Comparison of ENCODE assay signal across 24 mouse cellular contexts in genomic region chr11:8583137-8583536, GRCm38 (mm10).
DNase-seq lines count a peak whose midpoint lies in the region; ATAC-seq and TF ChIP-seq lines count a peak whose summit lies in the region.
"Had no signal": no experiment of that assay in that cellular context is flagged by ENCODE, and none has a peak within 500 bp of the region (broad histone marks: within the 10 kb centered on the region; RNA-seq: fewer than 3 reads in every experiment).

No protein-coding gene starts in this region.

- H3K9me3 ChIP-seq in embryonic facial prominence, embryonic 15.5 days (replicated peaks): no peaks in the 10 kb centered on the region
- H3K9me3 ChIP-seq in embryonic facial prominence, embryonic 10.5 days: no peaks in the 10 kb centered on the region
- H3K9me3 ChIP-seq in intestine, postnatal 0 days (ENCODE audit: control insufficient read depth): no peaks in the 10 kb centered on the region
- H3K9me3 ChIP-seq in stomach, postnatal 0 days (ENCODE audit: control insufficient read depth, low read length): no peaks in the 10 kb centered on the region
- H3K9me3 ChIP-seq: forebrain, embryonic 13.5 days; heart, embryonic 10.5 days; heart, embryonic 15.5 days; hindbrain, embryonic 12.5 days; liver, embryonic 13.5 days; midbrain, embryonic 15.5 days had no signal

- H3K27me3 ChIP-seq in embryonic facial prominence, embryonic 15.5 days: no peaks in the 10 kb centered on the region
- H3K27me3 ChIP-seq in embryonic facial prominence, embryonic 10.5 days (replicated peaks; ENCODE audit: low read depth, poor library complexity, severe bottlenecking): no peaks in the 10 kb centered on the region
- no peaks in the 10 kb centered on the region for H3K27me3 ChIP-seq in intestine, postnatal 0 days (replicated peaks; ENCODE audit: control insufficient read depth, insufficient read depth, low read length)
- no peaks in the 10 kb centered on the region for H3K27me3 ChIP-seq in stomach, postnatal 0 days (ENCODE audit: control insufficient read depth, insufficient read depth, low read length)
- H3K27me3 ChIP-seq: CH12.LX; forebrain, embryonic 13.5 days; heart, embryonic 15.5 days; hindbrain, embryonic 12.5 days; liver, embryonic 13.5 days; midbrain, embryonic 15.5 days had no signal

- peak; percentile 42 for TF ChIP-seq CTCF in intestine, postnatal 0 days (IDR thresholded peaks at IDR 0.05; ENCODE audit: low read depth)
- TF ChIP-seq CTCF in stomach, postnatal 0 days (IDR thresholded peaks at IDR 0.05; ENCODE audit: low read depth): no peak; the same call in 1 of the 2 replicates

- no peak for DNase-seq in embryonic facial prominence, embryonic 10.5 days (ENCODE audit: low spot score)
- DNase-seq in kidney, postnatal 36 days: peak; percentile 39 to 41
- DNase-seq in kidney, adult 11 months: no peak
- no peak for DNase-seq in stomach, postnatal 0 days (ENCODE audit: low spot score)
- DNase-seq in lung, postnatal 14 days: no peak
- DNase-seq in right cerebral cortex, postnatal 36 days (ENCODE audit: low spot score in 2 of 2): no peak
- DNase-seq: adrenal gland, postnatal 14 days; cerebellum, adult 11 months; cerebellum, adult 9-10 months; gastrocnemius, postnatal 14 days; kidney, postnatal 25 days; liver, embryonic 13.5 days; thymus, adult 2 months; thymus, postnatal 4 days had no signal

- no peaks in the 10 kb centered on the region; the same call in 1 of the 2 replicates for H3K36me3 ChIP-seq in embryonic facial prominence, embryonic 15.5 days
- H3K36me3 ChIP-seq in embryonic facial prominence, embryonic 10.5 days (replicated peaks): peaks cover 29% of the 10 kb centered on the region
- no peaks in the 10 kb centered on the region; the same call in 1 of the 2 replicates for H3K36me3 ChIP-seq in intestine, postnatal 0 days (ENCODE audit: control insufficient read depth, insufficient read depth)
- no peaks in the 10 kb centered on the region for H3K36me3 ChIP-seq in stomach, postnatal 0 days (ENCODE audit: control insufficient read depth, insufficient read depth, low read length)
- H3K36me3 ChIP-seq: heart, embryonic 10.5 days; heart, embryonic 15.5 days; hindbrain, embryonic 12.5 days; liver, embryonic 13.5 days; midbrain, embryonic 15.5 days had no signal

- H3K4me3 ChIP-seq in embryonic facial prominence, embryonic 15.5 days (replicated peaks): no peak overlapping the region
- H3K4me3 ChIP-seq in embryonic facial prominence, embryonic 10.5 days: no peak overlapping the region
- H3K4me3 ChIP-seq in intestine, postnatal 0 days (ENCODE audit: low read depth, low read length): no peak overlapping the region
- H3K4me3 ChIP-seq in stomach, postnatal 0 days (ENCODE audit: low read depth, low read length): no peak overlapping the region
- H3K4me3 ChIP-seq: forebrain, embryonic 13.5 days; heart, embryonic 10.5 days; heart, embryonic 15.5 days; hindbrain, embryonic 12.5 days; layer of hippocampus, adult 2 months; liver, embryonic 13.5 days; midbrain, embryonic 15.5 days had no signal

- peaks cover 18% of the 10 kb centered on the region for H3K4me1 ChIP-seq in embryonic facial prominence, embryonic 15.5 days
- H3K4me1 ChIP-seq in embryonic facial prominence, embryonic 10.5 days: peaks cover 48% of the 10 kb centered on the region
- H3K4me1 ChIP-seq in intestine, postnatal 0 days (replicated peaks; ENCODE audit: control insufficient read depth, insufficient read depth, low read length): peaks cover 21% of the 10 kb centered on the region
- peaks cover 3% of the 10 kb centered on the region for H3K4me1 ChIP-seq in stomach, postnatal 0 days (replicated peaks; ENCODE audit: control insufficient read depth, insufficient read depth)

- H3K9ac ChIP-seq in embryonic facial prominence, embryonic 15.5 days: no peak overlapping the region
- H3K9ac ChIP-seq in intestine, postnatal 0 days (ENCODE audit: low read depth, low read length): no peak overlapping the region
- H3K9ac ChIP-seq in stomach, postnatal 0 days (ENCODE audit: low read length): no peak overlapping the region
- H3K9ac ChIP-seq: forebrain, embryonic 13.5 days; heart, embryonic 15.5 days; hindbrain, embryonic 12.5 days; liver, embryonic 13.5 days; midbrain, embryonic 15.5 days had no signal

- TF ChIP-seq EP300 in stomach, postnatal 0 days (optimal IDR thresholded peaks at IDR 0.05): no peak

- 66% methylated on average over 3 of the region's 3 CpGs for WGBS in embryonic facial prominence, embryonic 15.5 days
- WGBS in embryonic facial prominence, embryonic 10.5 days: 81% methylated on average over 3 of the region's 3 CpGs
- WGBS in intestine, postnatal 0 days: 44% methylated on average over 3 of the region's 3 CpGs
- 60% methylated on average over 3 of the region's 3 CpGs for WGBS in stomach, postnatal 0 days

- 0 out of 2 replicates have a peak overlapping the region, but pooled peaks have one; percentile 28 for H3K27ac ChIP-seq in embryonic facial prominence, embryonic 15.5 days (replicated peaks)
- no peak overlapping the region for H3K27ac ChIP-seq in embryonic facial prominence, embryonic 10.5 days (replicated peaks)
- H3K27ac ChIP-seq in intestine, postnatal 0 days (ENCODE audit: low read depth, low read length): peak overlapping the region; percentile 78
- H3K27ac ChIP-seq in stomach, postnatal 0 days (replicated peaks): peak overlapping the region; percentile 75
- H3K27ac ChIP-seq: forebrain, embryonic 13.5 days; heart, embryonic 15.5 days; hindbrain, embryonic 12.5 days; hindbrain, postnatal 0 days; layer of hippocampus, adult 2 months; liver, embryonic 13.5 days; midbrain, embryonic 15.5 days had no signal

- no peak for ATAC-seq in embryonic facial prominence, embryonic 15.5 days (ENCODE audit: insufficient number of reproducible peaks, low FRiP score, low TSS enrichment, low read depth)
- no peak for ATAC-seq in intestine, postnatal 0 days
- ATAC-seq in stomach, postnatal 0 days (ENCODE audit: low FRiP score, low TSS enrichment): no peak
- ATAC-seq: forebrain, embryonic 13.5 days; hindbrain, postnatal 0 days; midbrain, embryonic 15.5 days had no signal

- H3K4me2 ChIP-seq in embryonic facial prominence, embryonic 15.5 days (replicated peaks): no peak overlapping the region
- H3K4me2 ChIP-seq in intestine, postnatal 0 days (replicated peaks; ENCODE audit: low read depth): no peak overlapping the region
- H3K4me2 ChIP-seq in stomach, postnatal 0 days (replicated peaks; ENCODE audit: low read depth): no peak overlapping the region
- H3K4me2 ChIP-seq: forebrain, embryonic 13.5 days; heart, embryonic 15.5 days; hindbrain, embryonic 12.5 days; liver, embryonic 13.5 days; midbrain, embryonic 15.5 days had no signal

Comparison
In these comparisons a context has a peak if more than half of its experiments do, and no peak if none do; other contexts are left out.
1. DNase-seq: peak in kidney, postnatal 36 days (2 of 2); none in embryonic facial prominence, embryonic 10.5 days (single experiment), kidney, adult 11 months (single experiment), stomach, postnatal 0 days (single experiment), lung, postnatal 14 days (single experiment) and right cerebral cortex, postnatal 36 days (0 of 2).